Mouse (Mus musculus): ENCODE data around the gene Sectm1a. TPM values are rescaled to one million over a fixed set of nuclear protein-coding genes. Genes with fewer than 3 reads are reported as not detected.
"Not testable (repeated sequence)": the region's sequence is repeated elsewhere in the genome, so short reads cannot be mapped to it uniquely, and the experiment has no call there.

Sectm1a gene
- total RNA-seq (2022) = not detected

DNA sequence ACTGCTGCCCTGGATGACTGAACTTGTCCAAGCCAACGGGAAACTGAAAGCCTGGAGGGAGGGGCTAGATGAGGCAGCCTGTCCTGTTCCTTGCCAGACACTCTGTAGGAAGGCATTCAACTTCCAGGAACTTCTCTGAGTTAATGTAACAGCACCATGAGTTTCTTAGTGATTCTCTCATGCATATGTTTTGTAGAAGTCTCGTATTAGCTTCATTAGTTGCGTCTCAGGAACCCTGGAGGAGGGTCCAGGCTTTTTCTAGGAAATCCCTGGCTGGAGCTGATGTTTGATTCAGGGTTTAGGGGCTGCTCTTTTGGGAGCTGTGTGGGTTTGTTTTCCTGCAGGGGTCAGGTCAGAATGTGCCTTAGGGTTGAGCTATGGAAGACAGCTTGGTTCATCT, at the start of gene Sectm1a:
TSS of gene Sectm1a (minus strand) at position 101 of the 400 bp plus-strand sequence.
- DNase-seq (ENCODE audit: low spot score in 2 of 2) = no peak

GRCm38 (mm10) chr11:121129616-121130015, 48.6 kb upstream of the Sectm1a start:
- DNase-seq (ENCODE audit: low spot score in 2 of 2) = no peak

GRCm38 (mm10) chr11:121127441-121127840, 46.4 kb upstream of the Sectm1a start:
- no peak for DNase-seq (ENCODE audit: low spot score in 2 of 2)

DNA sequence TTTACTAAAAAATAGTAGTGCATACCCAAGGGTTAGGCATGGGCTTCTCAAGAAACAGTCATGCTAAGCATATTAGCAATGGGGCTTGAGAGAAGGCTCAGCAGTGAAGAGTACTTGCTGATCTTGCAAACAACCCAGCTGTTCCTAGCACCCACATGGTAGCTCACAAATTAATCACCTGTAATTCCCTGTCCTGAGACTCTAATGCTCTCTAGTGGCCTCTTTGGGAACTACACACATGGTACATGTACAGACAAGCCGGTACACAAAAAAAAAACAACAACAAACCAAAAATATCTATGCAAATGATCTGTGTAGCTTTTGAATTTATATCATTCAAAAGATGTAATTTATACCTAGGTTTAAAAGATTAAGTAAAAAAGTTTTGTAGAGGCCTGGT, 45.4 kb upstream of the Sectm1a start:
- DNase-seq (ENCODE audit: low spot score in 2 of 2) = no peak

GRCm38 (mm10) chr11:121125522-121126172, 44.6 kb upstream of the Sectm1a start:
- no peak for DNase-seq (ENCODE audit: low spot score in 2 of 2)

GRCm38 (mm10) chr11:121123438-121123837, 42.4 kb upstream of the Sectm1a start:
- DNase-seq (ENCODE audit: low spot score in 2 of 2) = peak in 1 of 2 experiments; percentile 33

- no peak for DNase-seq (ENCODE audit: low spot score in 2 of 2)
These were observed 41.1 kb upstream of the Sectm1a start for GRCm38 (mm10) chr11:121122024-121122670.

GRCm38 (mm10) chr11:121121151-121121550, 40.1 kb upstream of the Sectm1a start:
- no peak for DNase-seq (ENCODE audit: low spot score in 2 of 2)

DNA sequence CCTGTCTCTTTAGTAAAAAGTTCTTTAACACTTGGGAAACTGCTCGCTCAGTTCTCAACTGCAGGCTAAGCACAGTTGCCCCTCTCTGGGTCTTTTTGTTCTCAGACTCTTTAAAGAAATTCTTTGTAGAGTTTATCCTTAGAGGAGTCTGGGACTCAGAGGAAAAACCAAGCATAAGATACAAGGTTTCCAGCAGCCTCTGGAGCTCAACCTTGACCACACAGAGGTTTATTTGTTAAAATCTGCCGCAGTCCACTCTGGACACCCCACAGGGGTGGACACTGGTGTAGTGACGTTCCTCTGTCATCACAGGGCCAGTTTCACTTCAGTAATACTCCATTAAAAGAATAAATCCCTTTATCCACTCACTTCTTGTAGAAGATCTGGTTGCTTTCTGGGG, 37.6 kb upstream of the Sectm1a start, which contains the start of gene Tex19.2:
TSS of gene Tex19.2 (minus strand) at position 101 of the 400 bp plus-strand sequence.
- no peak for DNase-seq (ENCODE audit: low spot score in 2 of 2)

DNA sequence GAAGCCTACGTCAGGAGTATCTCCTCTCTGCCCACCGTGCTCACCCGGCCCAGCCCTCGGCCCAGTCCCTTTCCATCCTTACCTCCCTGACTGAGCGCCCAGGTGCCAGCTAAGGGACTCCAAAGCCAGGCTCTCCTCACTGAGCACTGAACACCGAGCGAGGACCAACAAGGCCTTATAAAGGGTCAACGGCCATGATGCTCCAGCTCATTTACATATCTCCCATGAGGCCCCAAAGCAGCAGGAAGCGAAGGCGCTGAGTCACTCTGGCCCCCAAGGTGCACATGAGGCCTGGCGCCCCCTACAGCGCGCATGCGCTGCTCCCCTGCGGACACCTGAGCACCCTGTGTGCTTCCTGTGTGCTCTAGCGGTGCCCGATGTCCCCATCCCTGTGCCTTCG, 37.1 kb upstream of the Sectm1a start:
- DNase-seq (ENCODE audit: low spot score in 2 of 2) = no peak

- DNase-seq (ENCODE audit: low spot score in 2 of 2) = no peak
These were observed 31.2 kb upstream of the Sectm1a start for GRCm38 (mm10) chr11:121112091-121112775.

DNA sequence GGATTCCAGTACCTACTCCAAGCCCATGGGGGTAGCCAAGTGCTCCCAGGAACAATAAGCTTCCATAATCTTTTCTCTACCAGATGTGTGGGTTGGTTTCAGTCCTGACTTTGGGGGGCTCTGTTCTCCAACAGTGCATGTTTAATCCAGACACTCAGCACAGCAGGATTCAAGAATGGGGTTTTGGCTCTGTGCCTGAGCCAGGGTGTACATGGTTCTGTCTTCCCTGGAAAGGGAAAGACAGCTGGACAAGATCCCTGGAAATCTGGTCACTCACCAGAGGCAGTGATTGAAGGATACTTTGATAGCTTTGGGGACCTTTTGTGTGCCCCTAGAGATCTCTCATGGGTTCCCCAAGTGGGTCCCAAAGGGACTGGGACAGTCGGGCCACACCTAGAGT, 30.6 kb upstream of the Sectm1a start:
- no peak for DNase-seq (ENCODE audit: low spot score in 2 of 2)

- no peak for DNase-seq (ENCODE audit: low spot score in 2 of 2)
These were observed 30.0 kb upstream of the Sectm1a start for GRCm38 (mm10) chr11:121111051-121111450.

DNA sequence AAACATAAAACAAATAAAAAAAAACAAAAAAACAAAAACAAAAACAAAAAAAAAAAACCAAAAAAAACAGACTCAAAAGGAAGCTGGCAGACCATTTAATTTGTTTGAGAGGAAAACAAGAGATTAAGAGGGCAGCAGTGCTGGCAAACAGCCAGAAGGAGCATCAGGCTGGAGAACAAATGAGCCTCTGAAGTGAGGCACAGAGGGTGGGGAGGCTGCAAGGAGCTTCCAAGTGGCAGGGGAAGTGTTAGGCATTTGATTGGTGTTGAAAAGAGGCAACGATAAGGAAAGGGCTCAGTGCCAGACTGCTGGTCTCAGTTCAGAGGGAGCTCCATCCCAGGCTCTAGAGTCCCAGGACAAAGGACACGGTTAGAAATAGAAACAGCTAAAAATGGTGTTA, 29.0 kb upstream of the Sectm1a start:
- DNase-seq (ENCODE audit: low spot score in 2 of 2) = peak in 1 of 2 experiments; percentile 12

- DNase-seq (ENCODE audit: low spot score in 2 of 2) = no peak
These were observed 27.0 kb upstream of the Sectm1a start for GRCm38 (mm10) chr11:121108061-121108460.

DNA sequence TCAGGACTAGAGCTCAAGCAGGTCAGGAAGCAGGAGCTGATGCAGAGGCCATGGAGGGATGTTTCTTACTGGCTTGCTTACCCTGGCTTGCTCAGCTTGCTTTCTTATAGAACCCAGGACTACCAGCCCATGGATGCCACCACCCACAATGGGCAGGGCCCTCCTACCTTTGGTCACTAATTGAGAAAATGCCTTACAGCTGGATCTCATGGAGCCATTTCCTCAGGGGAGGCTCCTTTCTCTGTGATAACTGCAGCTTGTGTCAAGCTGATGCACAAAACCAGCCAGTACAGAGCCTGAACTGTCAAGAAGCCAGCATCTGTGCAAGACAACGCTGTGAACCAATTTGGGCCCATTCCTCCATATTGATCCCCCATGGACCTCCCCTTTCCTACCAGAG, 26.2 kb upstream of the Sectm1a start:
- DNase-seq (ENCODE audit: low spot score in 2 of 2) = not testable (repeated sequence)

DNA sequence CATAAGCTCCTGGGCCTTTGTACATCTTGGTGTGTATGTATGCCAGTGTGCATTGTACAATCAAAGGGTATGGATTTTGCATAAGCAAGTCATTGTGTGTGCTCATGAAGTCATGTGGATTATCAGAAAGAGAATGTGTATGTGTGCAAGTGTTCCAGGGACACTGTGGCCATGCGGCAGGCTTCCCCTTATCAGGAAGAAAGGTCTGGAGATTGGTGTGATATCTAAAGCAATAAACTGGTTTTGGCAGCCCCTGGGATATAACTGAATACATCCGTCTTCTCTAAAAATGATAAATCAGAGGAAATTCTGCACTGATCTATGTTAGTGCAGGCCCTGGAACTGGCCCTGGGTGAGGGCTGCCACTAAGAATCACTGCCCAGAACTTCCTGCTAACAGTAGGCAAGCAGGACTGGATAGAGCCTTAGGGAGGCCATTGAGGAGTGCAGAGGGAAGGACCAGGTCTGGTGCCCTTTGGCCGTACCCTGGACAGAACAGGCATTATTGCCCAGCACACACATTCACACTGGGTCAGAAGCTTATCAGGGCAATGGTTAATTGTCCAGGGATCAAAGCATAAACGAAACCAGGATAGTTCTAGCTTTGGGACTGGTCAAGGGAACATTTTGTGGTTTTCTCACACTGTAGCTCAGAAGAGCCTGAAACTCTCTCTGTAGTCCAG, 20.2 kb upstream of the Sectm1a start:
- DNase-seq (ENCODE audit: low spot score in 2 of 2) = no peak

DNA sequence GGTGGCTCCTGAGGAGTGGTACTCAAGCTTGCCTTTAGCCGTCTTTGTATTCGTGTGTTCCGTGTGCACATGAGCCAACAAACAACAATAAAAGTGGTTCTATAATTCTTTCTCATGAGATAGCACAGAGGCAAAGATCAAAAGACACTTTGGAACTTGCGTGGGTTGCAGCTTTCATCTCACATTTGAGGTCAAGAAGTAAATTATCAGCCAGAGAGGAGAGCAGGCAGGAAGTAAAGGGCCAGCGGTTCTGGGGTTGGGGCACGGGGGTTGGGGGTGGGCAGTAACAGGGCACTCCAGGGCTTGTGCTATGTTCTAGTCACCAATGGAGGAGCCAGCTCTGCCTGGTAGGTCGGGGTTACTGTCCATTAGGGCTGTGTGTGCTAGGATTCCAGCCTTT, 19.7 kb upstream of the Sectm1a start:
- DNase-seq (ENCODE audit: low spot score in 2 of 2) = no peak

DNA sequence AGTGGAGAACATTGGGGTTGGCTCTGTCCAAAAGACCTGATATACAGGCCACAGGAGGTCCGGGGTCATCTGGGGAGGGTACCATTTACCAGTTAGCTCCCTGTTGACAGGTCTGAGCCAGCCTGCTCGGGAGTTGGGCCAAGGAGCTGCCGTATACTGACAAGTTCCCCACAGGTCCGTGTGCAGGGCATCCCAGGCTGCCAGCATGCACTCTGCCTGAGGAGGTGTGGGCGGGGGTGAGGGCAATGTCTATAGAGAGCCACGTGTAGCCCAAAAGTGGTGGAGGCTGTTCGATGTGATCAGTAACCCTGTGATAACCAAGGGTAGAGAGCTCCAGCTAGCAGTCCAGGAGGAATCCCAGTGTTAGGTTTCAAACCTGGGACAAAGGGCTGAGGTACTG, 18.7 kb upstream of the Sectm1a start:
- DNase-seq (ENCODE audit: low spot score in 2 of 2) = no peak

GRCm38 (mm10) chr11:121092606-121093585, 11.9 kb upstream of the Sectm1a start:
- DNase-seq (ENCODE audit: low spot score in 2 of 2) = no peak

- DNase-seq (ENCODE audit: low spot score in 2 of 2) = no peak
These were observed 9.9 kb upstream of the Sectm1a start for GRCm38 (mm10) chr11:121090943-121091342.
